Mouse (Mus musculus): ENCODE measurements around the gene Hbp1.

DNA sequence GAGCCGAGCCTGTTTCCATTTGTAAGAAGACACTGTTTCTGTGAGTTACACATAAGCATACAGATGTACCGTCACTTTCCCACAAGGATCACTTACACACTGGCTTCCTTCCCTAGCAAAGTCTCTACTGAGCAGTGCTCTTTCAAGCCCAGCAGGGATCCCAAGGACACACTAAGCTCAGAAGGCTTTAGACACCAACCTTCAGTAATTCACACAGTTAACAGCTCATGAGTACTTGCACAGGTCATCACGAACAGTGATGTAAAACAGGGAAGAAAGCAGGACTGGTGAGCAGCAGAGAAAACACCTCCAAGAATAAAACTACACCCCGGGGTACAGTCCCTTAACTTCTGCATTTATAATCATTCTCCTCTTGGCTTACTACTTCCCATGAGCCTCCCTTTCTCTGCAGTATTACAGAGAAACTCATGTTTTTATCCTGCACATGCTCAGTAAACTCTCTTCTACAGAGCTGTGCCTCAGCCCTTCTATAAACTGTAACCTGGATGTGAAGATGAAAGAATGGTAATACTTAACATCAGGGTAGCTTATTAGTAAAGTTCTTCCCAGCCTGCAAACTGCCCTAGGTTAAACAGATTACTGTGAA, 11.8 kb downstream of the Hbp1 start:
- TF ChIP-seq CTCF (IDR thresholded peaks at IDR 0.05; ENCODE audit: borderline replicate concordance, insufficient read depth, low read depth, low read length) = no peak
- no peak for TF ChIP-seq POLR2A (IDR thresholded peaks at IDR 0.05; ENCODE audit: borderline replicate concordance, insufficient read depth, low read length)
